Mouse (Mus musculus) central nervous system, embryonic 14 days (tissue): ENCODE results near the gene Gm7544. TPM values are rescaled to one million over a fixed set of nuclear protein-coding genes. Genes with fewer than 3 reads are reported as not detected.

Experiments used
- polyA plus RNA-seq: library from polyadenylated mRNA; depleted of rRNA; stranded (reverse); fragments of >200 nt; gene quantifications from 2 replicates; pipeline ENCODE4 v1.2.3, GENCODE M21; 2012; rRNA removed

Gm7544 gene
- polyA plus RNA-seq = not detected in 2 replicates

DNA sequence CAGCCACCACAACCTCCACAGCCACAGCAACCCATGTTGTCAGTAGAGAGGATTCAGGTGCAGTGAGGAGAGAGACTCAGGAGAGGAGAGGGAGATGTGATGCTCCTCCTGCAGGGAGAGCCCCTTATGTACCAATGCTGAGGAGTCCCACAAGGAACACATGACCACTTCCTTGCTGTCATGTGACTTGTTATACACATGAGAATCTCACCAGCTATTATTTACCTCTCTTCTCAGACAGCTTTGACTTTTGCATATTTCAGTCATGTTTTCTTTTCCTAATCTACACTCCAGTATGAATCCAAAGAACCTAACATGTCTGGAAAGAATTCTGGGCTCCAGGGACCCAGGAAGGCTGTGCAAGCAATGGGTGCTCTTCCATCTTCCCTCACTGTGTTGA, at the start of gene Gm7544:
Gm7544 (minus strand) TSS at position 101 of the 400 bp plus-strand sequence.

DNA sequence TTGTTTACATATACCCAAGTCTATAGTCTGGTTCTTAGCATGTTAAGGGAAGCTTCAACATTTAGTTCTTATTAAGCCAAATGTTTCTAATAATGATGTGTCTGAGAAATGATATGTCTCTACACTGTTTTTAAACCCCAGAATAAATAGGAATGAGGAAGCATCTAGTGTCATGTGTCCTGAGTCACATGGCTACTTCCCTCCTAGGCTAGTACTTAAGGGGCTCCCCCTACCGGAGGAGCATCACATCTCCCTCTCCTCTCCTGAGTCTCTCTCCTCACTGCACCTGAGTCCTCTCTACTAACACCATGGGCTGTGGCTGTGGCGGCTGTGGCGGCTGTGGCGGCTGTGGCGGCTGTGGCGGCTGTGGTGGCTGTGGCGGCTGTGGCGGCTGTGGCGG, 44.5 kb upstream of the Gm7544 start, which contains the start of gene Gm47959:
Gm47959 (plus strand) TSS at position 243 of the 400 bp plus-strand sequence.

GRCm38 (mm10) chr1:82959870-82960385, 4.1 kb upstream of the Gm7544 start, which contains the start of gene Gm47955:
TSS of gene Gm47955 (plus strand) at chr1:82960286.

GRCm38 (mm10) chr1:82943295-82943694, 12.5 kb downstream of the Gm7544 start, which contains the start of gene A030003K21Rik:
TSS of gene A030003K21Rik (minus strand) at chr1:82943388.

GRCm38 (mm10) chr1:82931326-82931725, 24.5 kb downstream of the Gm7544 start, which contains the start of gene Gm6217:
TSS of gene Gm6217 (minus strand) at chr1:82931399.

GRCm38 (mm10) chr1:82924650-82925049, 31.2 kb downstream of the Gm7544 start, which contains the start of gene A030014E15Rik:
TSS of gene A030014E15Rik (plus strand) at chr1:82924917.

GRCm38 (mm10) chr1:82913025-82913424, 42.8 kb downstream of the Gm7544 start, which contains the start of gene A030005L19Rik:
TSS of gene A030005L19Rik (plus strand) at chr1:82913325.

Other genes starting within 250 kb of the Gm7544 start
- gene Mff, start 231.1 kb downstream of the Gm7544 start, polyA plus RNA-seq = 276 and 286 TPM in 2 replicates
- gene Tm4sf20, start 187.6 kb downstream of the Gm7544 start, polyA plus RNA-seq = not detected in 2 replicates
- not detected in 2 replicates for gene Gm47791, start 184.8 kb downstream of the Gm7544 start, polyA plus RNA-seq
- 49.3 and 52.7 TPM in 2 replicates for gene Agfg1, start 116.5 kb downstream of the Gm7544 start, polyA plus RNA-seq
- gene A030005L19Rik, start 42.7 kb downstream of the Gm7544 start, polyA plus RNA-seq = 2.0 and 2.1 TPM in 2 replicates
- gene A030014E15Rik, start 31.1 kb downstream of the Gm7544 start, polyA plus RNA-seq = 0.16 and 0.23 TPM in 2 replicates
- gene Gm6217, start 24.6 kb downstream of the Gm7544 start, polyA plus RNA-seq = not detected in 2 replicates
- not detected in 2 replicates for gene A030003K21Rik, start 12.6 kb downstream of the Gm7544 start, polyA plus RNA-seq
- not detected in 2 replicates for gene Gm47955, start 4.3 kb upstream of the Gm7544 start, polyA plus RNA-seq
- gene Gm47959, start 44.5 kb upstream of the Gm7544 start, polyA plus RNA-seq = not detected in 2 replicates
- 0.80 and 0.91 TPM in 2 replicates for gene Slc19a3, start 82.4 kb upstream of the Gm7544 start, polyA plus RNA-seq
- not detected in 2 replicates for gene Krtap28-10, start 86.5 kb upstream of the Gm7544 start, polyA plus RNA-seq
- gene Gm47969, start 88.9 kb upstream of the Gm7544 start, polyA plus RNA-seq = 0.06 TPM in 1 of 2 replicates, not detected in the other
- gene A030005K14Rik, start 103.4 kb upstream of the Gm7544 start, polyA plus RNA-seq = not detected in 2 replicates
- gene Krtap28-13, start 104.9 kb upstream of the Gm7544 start, polyA plus RNA-seq = not detected in 2 replicates
- 0.21 TPM in 1 of 2 replicates, not detected in the other for gene Ccl20, start 160.8 kb upstream of the Gm7544 start, polyA plus RNA-seq
- 3.1 and 3.3 TPM in 2 replicates for gene Daw1, start 203.7 kb upstream of the Gm7544 start, polyA plus RNA-seq